Mouse (Mus musculus): ENCODE data around the gene Slco3a1.

DNA sequence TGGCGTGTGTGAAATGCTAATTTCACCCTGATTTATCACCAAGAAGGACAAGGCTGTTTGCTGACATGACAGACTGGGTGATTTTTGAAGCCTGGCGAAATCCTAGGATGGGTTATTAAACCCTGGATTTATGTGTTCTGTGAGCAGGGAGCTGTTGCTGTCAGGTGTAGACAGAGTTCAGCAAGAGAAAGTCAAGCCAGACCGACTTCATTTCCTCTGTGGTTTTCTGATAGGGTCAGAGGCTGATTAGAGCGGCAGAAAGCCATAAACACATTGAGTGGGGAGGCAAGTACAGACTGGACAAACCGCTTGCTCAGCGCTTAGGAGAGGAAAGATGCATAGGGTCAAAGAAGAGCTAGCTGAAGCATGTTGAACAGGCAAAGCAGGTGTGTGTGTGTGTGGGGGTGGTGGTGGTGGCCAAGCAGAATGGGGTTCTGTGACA is 182.4 kb downstream of the Slco3a1 start:
- TF ChIP-seq CTCF (IDR thresholded peaks at IDR 0.05; ENCODE audit: low read depth, low read length) (no peak), POLR2A (IDR thresholded peaks at IDR 0.05; ENCODE audit: extremely low read depth, insufficient read depth, low read length) (no peak)

Data from liver, adult 2 months (tissue).